Mouse (Mus musculus) lung, postnatal 4 days (tissue): ENCODE measurements at regions not wholly inside any gene's neighbourhood (a gene's known extent, or its start where the extent isn't known, plus 50 kb on each side); places are given as distances from the start of the nearest gene placed in this dataset.

ENCODE experiments used
- DNase-seq, 2 experiments: peaks; one replicate each; pipeline ENCODE4 v3.0.0; 2021

DNA sequence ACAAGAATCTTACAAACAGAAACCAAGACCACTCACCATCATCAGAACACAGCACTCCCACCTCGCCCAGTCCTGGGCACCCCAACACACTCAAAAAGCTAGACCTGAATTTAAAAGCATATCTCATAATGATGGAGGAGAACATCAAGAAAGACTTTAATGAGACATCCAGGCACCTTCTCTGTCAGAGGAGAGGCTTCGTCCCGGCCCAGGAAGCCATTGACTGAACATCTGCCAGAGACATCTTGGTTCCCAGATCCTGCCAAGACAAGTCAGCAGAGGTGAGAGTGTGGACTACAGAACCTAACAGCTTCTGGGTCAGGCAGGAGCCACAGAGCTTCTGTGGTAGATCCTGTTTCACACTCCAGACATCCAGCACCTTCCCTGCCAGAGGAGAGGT lies 93.4 kb downstream of the Vmn2r41 start:
- peak in 1 of 2 experiments; percentile 18 for DNase-seq
